Mouse (Mus musculus) myocyte (in vitro differentiated cells): ENCODE data around the gene Syn3.

Experiments used
- CEBPB ChIP-seq: IDR thresholded peaks from 2 replicates; pipeline ENCODE4 v1.6.1; 2011; ENCODE audit warnings: mild to moderate bottlenecking, moderate library complexity; ENCODE audit not compliant: poor library complexity, insufficient read depth, severe bottlenecking
- E2F4 ChIP-seq: IDR thresholded peaks from one replicate; pipeline ENCODE4 v1.6.1; 2011; ENCODE audit warnings: mild to moderate bottlenecking, control low read depth, moderate library complexity; ENCODE audit not compliant: insufficient read depth
- POLR2A ChIP-seq: IDR thresholded peaks from one replicate; pipeline ENCODE4 v1.6.1; 2011; ENCODE audit warnings: low read depth, mild to moderate bottlenecking, control low read depth, moderate library complexity; ENCODE audit not compliant: insufficient read length
- POLR2AphosphoS2 ChIP-seq: IDR thresholded peaks from one replicate; pipeline ENCODE4 v1.6.1; 2011; ENCODE audit warnings: low read depth, control low read depth; ENCODE audit not compliant: insufficient read length
- REST ChIP-seq: IDR thresholded peaks from one replicate; pipeline ENCODE4 v1.6.1; 2011; ENCODE audit warnings: mild to moderate bottlenecking, control low read depth, moderate library complexity; ENCODE audit not compliant: insufficient read depth, insufficient read length
- TCF12 ChIP-seq: IDR thresholded peaks from one replicate; pipeline ENCODE4 v1.6.1; 2011; ENCODE audit warnings: mild to moderate bottlenecking, control low read depth; ENCODE audit not compliant: poor library complexity, insufficient read depth, severe bottlenecking
- USF1 ChIP-seq: IDR thresholded peaks from one replicate; pipeline ENCODE4 v1.6.1; 2011; ENCODE audit warnings: low read depth, mild to moderate bottlenecking, control low read depth, moderate library complexity

GRCm38 (mm10) chr10:86166854-86167268 is 331.8 kb downstream of the Syn3 start:
- no peak for TF ChIP-seq TCF12
- no peak for TF ChIP-seq E2F4
- TF ChIP-seq POLR2AphosphoS2, result no peak
- TF ChIP-seq POLR2A, result no peak
- TF ChIP-seq USF1, result no peak
- no peak for TF ChIP-seq CEBPB
- TF ChIP-seq REST, result no peak
